Mouse (Mus musculus): ENCODE measurements at regions not wholly inside any gene's neighbourhood (a gene's known extent, or its start where the extent isn't known, plus 50 kb on each side); places are given as distances from the start of the nearest gene placed in this dataset.

DNA sequence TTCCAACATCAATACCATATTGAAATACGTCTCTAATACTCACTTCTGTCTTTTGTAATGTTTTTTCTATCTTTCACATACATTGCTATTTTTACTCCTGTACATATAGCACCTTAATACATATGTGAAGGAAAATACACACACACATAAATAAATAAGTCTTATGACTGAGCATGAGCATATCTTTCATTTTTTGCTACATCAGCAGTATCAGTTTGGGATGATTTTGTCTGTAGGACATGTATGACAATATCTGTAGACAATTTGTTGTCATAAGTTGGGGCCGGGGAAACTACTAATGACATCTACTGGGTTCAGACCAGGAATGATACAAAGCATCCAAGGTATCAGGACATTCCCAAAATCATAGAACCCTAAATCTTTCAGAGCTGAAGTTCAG lies 237.1 kb upstream of the B430305J03Rik start:
- H3K4me1 ChIP-seq (ENCODE audit: control insufficient read depth in 1 of 2, insufficient read depth in 2 of 2): no peaks in the 10 kb centered on the region
- DNase-seq (ENCODE audit: extremely low read depth): no peak
- no peak for TF ChIP-seq JUN (IDR thresholded peaks at IDR 0.05; ENCODE audit: insufficient read depth, low read depth, low read length)
- TF ChIP-seq MAFK (IDR thresholded peaks at IDR 0.05; ENCODE audit: insufficient replicate concordance, low read length): 0 out of 2 replicates have a peak, but pooled peaks have one; percentile 52
- H3K9me3 ChIP-seq (replicated peaks; ENCODE audit: low read length): peaks cover 20% of the 10 kb centered on the region
- in situ Hi-C loops (cut with MboI; ENCODE audit: low pct_ligation_motif_present, low pct_unique_long_range_greater_than_20kb, low sequenced_read_pairs) (no loop called here), dilution Hi-C loops (cut with MboI; ENCODE audit: extremely low pct_ligation_motif_present, extremely low pct_unique_long_range_greater_than_20kb, low sequenced_read_pairs) (no loop called here)
- no peak overlapping the region for H3K4me3 ChIP-seq (replicated peaks in 1 of 3; ENCODE audit: low read depth in 2 of 3, low read length in 2 of 3, poor library complexity in 1 of 3)
- H3K27ac ChIP-seq (ENCODE audit: insufficient read depth, low read depth): no peak overlapping the region
- H3K9ac ChIP-seq (ENCODE audit: insufficient read depth, low read depth): no peak overlapping the region
- H3K4me2 ChIP-seq (ENCODE audit: insufficient read depth, low read depth, poor library complexity, severe bottlenecking): no peak overlapping the region
- no peaks in the 10 kb centered on the region for H3K27me3 ChIP-seq (replicated peaks)
- H3K79me2 ChIP-seq (replicated peaks; ENCODE audit: control insufficient read depth, extremely low read depth, insufficient read depth, poor library complexity, severe bottlenecking): no peaks in the 10 kb centered on the region
- no peaks in the 10 kb centered on the region for H3K36me3 ChIP-seq (replicated peaks in 1 of 2; ENCODE audit: control insufficient read depth in 1 of 2, insufficient read depth in 1 of 2, low read length in 1 of 2)

DNA sequence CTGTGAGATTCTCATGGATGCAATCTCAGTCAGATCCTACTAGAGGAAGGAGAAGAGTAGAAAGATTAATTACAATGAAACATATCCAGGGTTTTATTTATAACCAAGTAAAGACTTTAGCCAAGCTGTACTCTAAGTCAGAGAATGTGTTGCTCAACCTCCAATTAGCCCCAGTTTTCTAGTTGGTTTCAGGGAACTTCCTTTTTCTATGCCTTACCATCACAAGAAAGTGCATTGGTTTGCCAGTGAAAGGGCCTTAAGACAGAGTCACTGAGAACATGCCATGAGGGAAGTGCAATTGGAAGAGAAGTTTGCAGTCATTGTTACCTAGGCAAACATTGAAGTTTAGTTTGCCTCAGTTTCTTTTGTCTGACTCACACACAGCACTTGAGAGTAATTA lies 229.8 kb upstream of the B430305J03Rik start:
- Histone ChIP-seq H3K79me2 (replicated peaks; ENCODE audit: control insufficient read depth, extremely low read depth, insufficient read depth, poor library complexity, severe bottlenecking) (no peaks in the 10 kb centered on the region), H3K4me3 (replicated peaks in 1 of 3; ENCODE audit: low read depth in 2 of 3, low read length in 2 of 3, poor library complexity in 1 of 3) (no peak overlapping the region), H3K9me3 (replicated peaks; ENCODE audit: low read length) (peaks cover 19% of the 10 kb centered on the region), H3K4me1 (ENCODE audit: control insufficient read depth in 1 of 2, insufficient read depth in 2 of 2) (no peaks in the 10 kb centered on the region), H3K27ac (ENCODE audit: insufficient read depth, low read depth) (no peak overlapping the region), H3K4me2 (ENCODE audit: insufficient read depth, low read depth, poor library complexity, severe bottlenecking) (no peak overlapping the region), H3K36me3 (replicated peaks in 1 of 2; ENCODE audit: control insufficient read depth in 1 of 2, insufficient read depth in 1 of 2, low read length in 1 of 2) (no peaks in the 10 kb centered on the region), H3K9ac (ENCODE audit: insufficient read depth, low read depth) (no peak overlapping the region), H3K27me3 (replicated peaks) (no peaks in the 10 kb centered on the region)
- dilution Hi-C loops (cut with MboI; ENCODE audit: extremely low pct_ligation_motif_present, extremely low pct_unique_long_range_greater_than_20kb, low sequenced_read_pairs) (no loop called here), in situ Hi-C loops (cut with MboI; ENCODE audit: low pct_ligation_motif_present, low pct_unique_long_range_greater_than_20kb, low sequenced_read_pairs) (no loop called here)
- no peak for TF ChIP-seq NRF1 (IDR thresholded peaks at IDR 0.05; ENCODE audit: low read depth, low read length)
- TF ChIP-seq TBP (conservative IDR thresholded peaks at IDR 0.05; ENCODE audit: low read depth, low read length): no peak
- TF ChIP-seq ELF1 (IDR thresholded peaks at IDR 0.05; ENCODE audit: low read depth, low read length): no peak
- no peak for TF ChIP-seq MEF2A (IDR thresholded peaks at IDR 0.05; ENCODE audit: borderline replicate concordance, low read depth, low read length)
- TF ChIP-seq ZKSCAN1 (IDR thresholded peaks at IDR 0.05; ENCODE audit: borderline replicate concordance, low read depth, low read length): no peak
- no peak for TF ChIP-seq JUN (IDR thresholded peaks at IDR 0.05; ENCODE audit: insufficient read depth, low read depth, low read length)
- no peak for TF ChIP-seq GABPA (IDR thresholded peaks at IDR 0.05; ENCODE audit: insufficient replicate concordance, low read depth, low read length)
- TF ChIP-seq BHLHE40 (IDR thresholded peaks at IDR 0.05; ENCODE audit: low read depth, low read length): no peak
- TF ChIP-seq RCOR1 (conservative IDR thresholded peaks at IDR 0.05; ENCODE audit: low read depth, low read length): no peak
- TF ChIP-seq ZNF384 (IDR thresholded peaks at IDR 0.05; ENCODE audit: low read depth, low read length): no peak
- no peak for TF ChIP-seq CHD1 (IDR thresholded peaks at IDR 0.05; ENCODE audit: low read depth, low read length)
- TF ChIP-seq ZMIZ1 (IDR thresholded peaks at IDR 0.05; ENCODE audit: low read depth, low read length): no peak
- TF ChIP-seq UBTF (IDR thresholded peaks at IDR 0.05; ENCODE audit: low read depth, low read length): no peak
- TF ChIP-seq ZC3H11A (IDR thresholded peaks at IDR 0.05; ENCODE audit: low read depth, low read length): no peak
- TF ChIP-seq CHD2 (IDR thresholded peaks at IDR 0.05; ENCODE audit: low read length): no peak
- DNase-seq (ENCODE audit: extremely low read depth): no peak
